In the genomic region with DNA sequence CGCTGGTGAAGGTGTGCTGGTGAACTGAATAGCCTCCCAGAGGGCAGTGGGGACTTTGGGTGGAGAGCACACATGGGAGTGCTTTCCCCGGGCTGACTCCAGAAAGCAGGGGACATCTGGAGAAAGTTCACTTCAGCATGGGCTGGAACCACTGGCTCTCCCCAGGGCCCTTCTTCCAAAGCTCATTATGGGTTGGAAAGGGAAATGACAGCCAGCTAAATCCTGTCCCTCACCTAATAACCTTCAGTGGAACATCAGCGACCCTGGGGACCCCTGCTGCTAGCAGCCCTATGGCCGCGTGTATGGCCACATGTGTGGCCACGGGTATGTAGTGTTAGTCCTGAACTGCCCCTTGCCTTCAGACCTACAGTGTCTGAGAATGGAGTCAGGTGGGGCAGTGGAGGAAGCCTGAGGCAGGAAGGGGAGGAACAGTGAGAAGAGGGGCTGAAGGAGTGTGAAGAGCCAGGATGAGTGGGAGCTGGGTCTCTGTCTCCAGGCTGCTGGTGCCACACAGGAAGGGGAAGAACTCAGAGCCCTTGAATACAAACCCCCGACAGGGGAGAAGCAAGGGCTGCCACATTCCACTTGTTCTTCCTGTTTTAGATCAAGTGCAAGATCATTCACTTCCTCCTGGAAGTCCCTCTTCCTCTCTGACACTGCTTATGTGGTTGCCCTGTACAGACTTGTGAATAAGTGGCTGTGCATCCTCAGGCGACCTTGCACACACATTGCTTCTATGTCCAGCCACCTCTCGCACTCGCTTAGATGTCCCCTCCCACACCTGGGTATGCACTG, we compare ENCODE assay signal across 10 mouse cellular contexts.
DNase-seq lines count a peak whose midpoint lies in the region; ATAC-seq and TF ChIP-seq lines count a peak whose summit lies in the region.
"Had no signal": no experiment of that assay in that cellular context is flagged by ENCODE, and none has a peak within 500 bp of the region (broad histone marks: within the 10 kb centered on the region; RNA-seq: fewer than 3 reads in every experiment).

No protein-coding gene starts in this region.

- H3K27me3 ChIP-seq in megakaryocyte, embryonic 14.5 days (replicated peaks) = peaks cover 3% of the 10 kb centered on the region

- H3K36me3 ChIP-seq in megakaryocyte, embryonic 14.5 days (replicated peaks; ENCODE audit: low read length) = peaks cover 34% of the 10 kb centered on the region

- no peak overlapping the region for H3K4me3 ChIP-seq in layer of hippocampus, adult 2 months
- no peak overlapping the region for H3K4me3 ChIP-seq in bone marrow, adult 2 months (replicated peaks; ENCODE audit: control insufficient read depth, low read depth, low read length)
- peak overlapping the region; percentile 73 for H3K4me3 ChIP-seq in megakaryocyte, embryonic 14.5 days (replicated peaks)

- ATAC-seq in common myeloid progenitor, adult 5-6 weeks (replicated peaks; ENCODE audit: low read depth, poor library complexity, severe bottlenecking) = peak; percentile 92

- TF ChIP-seq POLR2A in bone marrow, adult 2 months (IDR thresholded peaks at IDR 0.05; ENCODE audit: borderline replicate concordance, control insufficient read depth, low read depth, low read length) = no peak

- H3K27ac ChIP-seq in layer of hippocampus, adult 2 months = 0 out of 2 replicates have a peak overlapping the region, but pooled peaks have one; percentile 11
- H3K27ac ChIP-seq in bone marrow, adult 2 months (ENCODE audit: control insufficient read depth, insufficient read depth, low read depth, low read length, poor library complexity) = 0 out of 2 replicates have a peak overlapping the region, but pooled peaks have one; percentile 8
- H3K27ac ChIP-seq: hindbrain, embryonic 14.5 days had no signal

- DNase-seq in layer of hippocampus, adult 2 months (ENCODE audit: low spot score in 2 of 2) = no peak
- no peak for DNase-seq in layer of hippocampus, adult 9-10 months (ENCODE audit: low spot score)
- no peak for DNase-seq in ovary, postnatal 36 days (ENCODE audit: low spot score)
- DNase-seq in embryo, embryonic 10.5 days (ENCODE audit: low spot score) = no peak
- DNase-seq: cerebellum, postnatal 25 days; lung, embryonic 14.5 days had no signal

- WGBS in bone marrow, adult 2 months = 16% methylated on average over 10 of the region's 10 CpGs

- H3K9me3 ChIP-seq in megakaryocyte, embryonic 14.5 days = peaks cover 3% of the 10 kb centered on the region

- H3K4me1 ChIP-seq in bone marrow, adult 2 months (ENCODE audit: control insufficient read depth, insufficient read depth, low read length) = peaks cover 2% of the 10 kb centered on the region
- H3K4me1 ChIP-seq in megakaryocyte, embryonic 14.5 days = peaks cover 37% of the 10 kb centered on the region

- no peak for TF ChIP-seq CTCF in layer of hippocampus, adult 2 months (conservative IDR thresholded peaks at IDR 0.05)
- TF ChIP-seq CTCF in bone marrow, adult 2 months (IDR thresholded peaks at IDR 0.05; ENCODE audit: control insufficient read depth, insufficient read depth, low read length) = no peak
